8 mouse cellular contexts compared by ENCODE assay signal in the genomic region with DNA sequence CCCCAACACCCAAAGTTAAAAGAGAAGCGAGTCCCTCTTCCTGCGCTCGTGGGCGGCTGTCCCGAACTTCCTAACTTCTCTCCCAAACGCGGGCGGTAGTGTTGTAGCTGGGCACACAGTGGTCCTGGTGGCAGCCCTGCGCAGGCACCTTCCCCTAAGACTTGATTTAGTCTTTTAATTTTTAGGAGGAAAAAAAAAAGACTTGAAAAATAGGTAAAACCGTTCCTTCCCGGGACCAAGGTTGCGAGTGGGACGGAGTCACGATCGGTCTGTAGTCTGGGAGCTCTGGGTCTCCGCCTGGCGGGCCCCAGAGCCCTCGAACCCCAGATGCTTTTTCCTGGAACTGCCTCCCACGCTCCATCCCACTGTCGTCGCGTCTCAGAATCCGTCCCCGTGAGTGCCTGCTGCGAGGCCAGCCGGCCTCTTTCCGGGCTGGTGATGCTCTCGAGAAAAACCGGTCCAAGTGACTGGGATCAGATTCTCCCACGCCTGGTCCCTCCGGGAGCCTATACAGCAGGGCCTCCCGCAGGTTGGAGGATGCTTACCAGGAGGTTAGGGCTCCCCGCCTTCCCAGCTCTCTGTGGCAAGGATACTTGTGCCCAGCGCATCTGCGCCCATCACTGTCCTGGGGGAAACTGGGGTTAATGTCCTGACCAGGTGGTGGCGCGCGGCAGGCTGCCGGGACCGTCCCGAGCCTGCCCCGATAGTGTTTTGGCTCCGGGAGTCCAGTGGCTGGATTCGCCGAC. TPM values are rescaled to one million over a fixed set of nuclear protein-coding genes. Genes with fewer than 3 reads are reported as not detected.
DNase-seq lines count a peak whose midpoint lies in the region; ATAC-seq and TF ChIP-seq lines count a peak whose summit lies in the region.

No protein-coding gene starts in this region.

- DNase-seq in left cerebral cortex, adult 2 months (ENCODE audit: extremely low spot score in 1 of 2, low spot score in 2 of 2), result peak in 1 of 2 experiments; percentile 33
- no peak for DNase-seq in left cerebral cortex, adult 11 months (ENCODE audit: low spot score)
- peak; percentile 74 to 85 for DNase-seq in cerebellum, postnatal 14 days
- no peak for DNase-seq in heart, postnatal 0 days (ENCODE audit: low spot score)
- no peak for DNase-seq in liver, postnatal 0 days
- DNase-seq in spleen, adult 18-20 months, result no peak
- no peak for DNase-seq in testis, postnatal 14 days (ENCODE audit: low spot score)

- no peak overlapping the region for H3K27ac ChIP-seq in left cerebral cortex, adult 2 months
- H3K27ac ChIP-seq in heart, postnatal 0 days (ENCODE audit: low read depth), result no peak overlapping the region
- no peak overlapping the region for H3K27ac ChIP-seq in liver, postnatal 0 days (ENCODE audit: low read depth)

- 0 out of 2 replicates have a peak overlapping the region, but pooled peaks have one; percentile 6 for H3K9ac ChIP-seq in heart, postnatal 0 days (replicated peaks; ENCODE audit: low read depth, low read length)
- no peak overlapping the region for H3K9ac ChIP-seq in liver, postnatal 0 days (replicated peaks)

- H3K9me3 ChIP-seq in heart, postnatal 0 days (replicated peaks; ENCODE audit: control insufficient read depth, low read length), result no peaks in the 10 kb centered on the region
- H3K9me3 ChIP-seq in liver, postnatal 0 days (ENCODE audit: low read length), result no peaks in the 10 kb centered on the region

- 3% methylated on average over 45 of the region's 45 CpGs for WGBS in heart, postnatal 0 days
- 3% methylated on average over 45 of the region's 45 CpGs for WGBS in liver, postnatal 0 days (ENCODE audit: insufficient replicate concordance)

- H3K4me2 ChIP-seq in heart, postnatal 0 days (ENCODE audit: low read depth, low read length), result peak overlapping the region; percentile 97
- peak overlapping the region; percentile 67 for H3K4me2 ChIP-seq in liver, postnatal 0 days (ENCODE audit: low read depth, low read length)

- peaks cover 58% of the 10 kb centered on the region for H3K27me3 ChIP-seq in heart, postnatal 0 days (ENCODE audit: control insufficient read depth, insufficient read depth, low read length)
- peaks cover 57% of the 10 kb centered on the region for H3K27me3 ChIP-seq in liver, postnatal 0 days (ENCODE audit: insufficient read depth, low read length)

- no peak for TF ChIP-seq EP300 in heart, postnatal 0 days (IDR thresholded peaks at IDR 0.05; ENCODE audit: low read depth)
- no peak for TF ChIP-seq EP300 in liver, postnatal 0 days (IDR thresholded peaks at IDR 0.05; ENCODE audit: low read depth)

- H3K4me1 ChIP-seq in heart, postnatal 0 days (ENCODE audit: control insufficient read depth, insufficient read depth), result peaks cover 7% of the 10 kb centered on the region; the same call in 1 of the 2 replicates
- H3K4me1 ChIP-seq in liver, postnatal 0 days (ENCODE audit: insufficient read depth), result peaks cover 11% of the 10 kb centered on the region; the same call in 1 of the 2 replicates

- intact Hi-C loops in left cerebral cortex, adult 2 months (cut with DNase I), result no loop called here

- no peaks in the 10 kb centered on the region for H3K36me3 ChIP-seq in heart, postnatal 0 days (replicated peaks; ENCODE audit: control insufficient read depth, insufficient read depth, low read length)
- no peaks in the 10 kb centered on the region for H3K36me3 ChIP-seq in liver, postnatal 0 days (replicated peaks; ENCODE audit: insufficient read depth, low read length)

- no peak; the same call in 1 of the 2 replicates for TF ChIP-seq CTCF in left cerebral cortex, adult 2 months (IDR thresholded peaks at IDR 0.05)
- TF ChIP-seq CTCF in heart, postnatal 0 days (IDR thresholded peaks at IDR 0.05; ENCODE audit: low read depth), result no peak
- TF ChIP-seq CTCF in liver, postnatal 0 days (IDR thresholded peaks at IDR 0.05; ENCODE audit: low read depth), result peak; percentile 13; the same call in 1 of the 2 replicates

- peak overlapping the region; percentile 63 for H3K4me3 ChIP-seq in left cerebral cortex, adult 2 months
- H3K4me3 ChIP-seq in heart, postnatal 0 days (ENCODE audit: low read depth, low read length), result peak overlapping the region; percentile 60
- H3K4me3 ChIP-seq in liver, postnatal 0 days (ENCODE audit: low read depth, low read length), result peak overlapping the region; percentile 31

- no peak for ATAC-seq in heart, postnatal 0 days (ENCODE audit: insufficient read depth, low read depth)
- no peak for ATAC-seq in liver, postnatal 0 days
- no peak for ATAC-seq in erythroblast, adult 5-6 weeks (replicated peaks; ENCODE audit: low FRiP score, poor library complexity, severe bottlenecking)

RNA-seq across cellular contexts. Expression of a gene that starts 1.2 kb away (rescaled TPM):
- 10 to 100 TPM; 14.1 to 14.4 TPM for total RNA-seq in left cerebral cortex, adult 2 months (2021)
- 0.15 and 0.23 TPM in 2 replicates for total RNA-seq in heart, postnatal 0 days (2014; rRNA removed; ENCODE audit: low replicate concordance)
- 0.18 and 0.19 TPM in 2 replicates for polyA plus RNA-seq in heart, postnatal 0 days (2015; fragmentation: Nextera tagmentation; extraction: Ambion mirVana)
- polyA plus RNA-seq in liver, postnatal 0 days (2015; fragmentation: Nextera tagmentation; extraction: Ambion mirVana), result 0.11 and 0.15 TPM in 2 replicates
- 0.21 TPM in 1 of 2 replicates, not detected in the other for total RNA-seq in erythroblast, adult 5-6 weeks (2015; ENCODE audit: low replicate concordance)
- total RNA-seq in erythroblast, adult 5-6 weeks (2017; ENCODE audit: low replicate concordance), result 0.28 TPM in 1 of 2 replicates, not detected in the other

RNA-seq across cellular contexts. Expression of a gene that starts 45.6 kb away (rescaled TPM):
- 10 to 100 TPM; 24.3 to 29.6 TPM for total RNA-seq in left cerebral cortex, adult 2 months (2021)
- total RNA-seq in heart, postnatal 0 days (2014; rRNA removed; ENCODE audit: low replicate concordance), result 11.8 and 18.9 TPM in 2 replicates
- polyA plus RNA-seq in heart, postnatal 0 days (2015; fragmentation: Nextera tagmentation; extraction: Ambion mirVana), result 11.4 and 12.9 TPM in 2 replicates
- polyA plus RNA-seq in liver, postnatal 0 days (2015; fragmentation: Nextera tagmentation; extraction: Ambion mirVana), result 3.7 and 5.1 TPM in 2 replicates
- total RNA-seq in erythroblast, adult 5-6 weeks (2015; ENCODE audit: low replicate concordance), result 2.9 and 4.8 TPM in 2 replicates
- 4.9 and 10.8 TPM in 2 replicates for total RNA-seq in erythroblast, adult 5-6 weeks (2017; ENCODE audit: low replicate concordance)

Comparison
In these comparisons a context has a peak if more than half of its experiments do, and no peak if none do; other contexts are left out.
1. DNase-seq: peak in cerebellum, postnatal 14 days (2 of 2); none in left cerebral cortex, adult 11 months (single experiment), heart, postnatal 0 days (single experiment), liver, postnatal 0 days (single experiment), spleen, adult 18-20 months (0 of 2) and testis, postnatal 14 days (single experiment).
2. RNA of a gene that starts 1.2 kb away (total RNA-seq): 14.1 to 14.4 TPM in left cerebral cortex, adult 2 months; 0.15 to 0.23 TPM in heart, postnatal 0 days and 0.21 to 0.28 TPM in erythroblast, adult 5-6 weeks; every median in the first group is over 10 times any median in the second.
3. Peak in every context shown above with its lines, with median percentiles within 50 percentile points of each other: H3K4me3 ChIP-seq.